Mouse (Mus musculus) olfactory bulb, adult 2 months (tissue): Measurements from ENCODE around the gene Ppp1r1c.

Experiments used
- CTCF ChIP-seq: fragments of 200-500 bp; IDR thresholded peaks from 2 replicates; pipeline ENCODE4 v1.5.1; 2012; ENCODE audit warnings: low read depth, mild to moderate bottlenecking, low read length, moderate library complexity; ENCODE audit not compliant: insufficient read depth
- POLR2A ChIP-seq: fragments of 200-500 bp; IDR thresholded peaks from 2 replicates; pipeline ENCODE4 v1.6.1; 2012; ENCODE audit warnings: mild to moderate bottlenecking, low read depth, low read length, moderate library complexity; ENCODE audit not compliant: insufficient read depth

DNA sequence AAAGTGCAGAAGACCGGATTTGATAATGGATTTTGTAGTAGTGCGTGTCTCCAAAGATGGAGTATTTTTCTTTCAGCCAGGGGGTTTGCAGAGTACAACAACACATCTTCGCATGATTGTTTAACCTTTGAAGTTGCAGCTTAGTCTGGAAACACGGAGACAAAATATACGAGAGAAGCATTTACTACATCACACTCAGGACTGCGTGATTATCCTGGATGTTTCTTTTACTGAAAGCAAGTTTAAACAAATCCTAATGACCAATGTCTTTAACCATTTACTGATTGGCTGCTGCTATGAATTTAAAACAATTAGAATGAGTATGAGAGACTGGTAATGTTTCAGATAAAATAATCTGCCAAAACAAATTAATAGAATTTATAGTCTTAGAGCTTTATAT lies 131.5 kb downstream of the Ppp1r1c start:
- TF ChIP-seq POLR2A (no peak), CTCF (no peak)
